8 mouse cellular contexts compared by ENCODE assay signal in genomic region chr16:25407204-25407886, GRCm38 (mm10).
DNase-seq lines count a peak whose midpoint lies in the region; ATAC-seq and TF ChIP-seq lines count a peak whose summit lies in the region.

No protein-coding gene starts in this region.

- H3K4me2 ChIP-seq in neural tube, embryonic 13.5 days = peak overlapping the region; percentile 30

- H3K4me1 ChIP-seq in embryonic fibroblast, embryonic 13.5 days (ENCODE audit: control insufficient read depth, insufficient read depth, low read length) = peaks cover 11% of the 10 kb centered on the region
- peaks cover 13% of the 10 kb centered on the region for H3K4me1 ChIP-seq in limb, embryonic 10.5 days
- peaks cover 15% of the 10 kb centered on the region for H3K4me1 ChIP-seq in neural tube, embryonic 13.5 days (replicated peaks)

- peak overlapping the region; percentile 74 for H3K27ac ChIP-seq in embryonic fibroblast, embryonic 13.5 days (ENCODE audit: insufficient read depth, low read length)
- H3K27ac ChIP-seq in limb, embryonic 10.5 days = peak overlapping the region; percentile 66
- H3K27ac ChIP-seq in neural tube, embryonic 13.5 days (replicated peaks) = peak overlapping the region; percentile 67

- peak; percentile 15 for DNase-seq in kidney, adult 9 months
- no peak for DNase-seq in kidney, adult 11 months
- no peak for DNase-seq in limb, embryonic 10.5 days (ENCODE audit: low spot score)
- DNase-seq in urinary bladder, adult 2 months (ENCODE audit: low spot score) = no peak
- DNase-seq in cerebellum, adult 18-20 months = no peak

- no peak for TF ChIP-seq POLR2A in embryonic fibroblast, embryonic 13.5 days (IDR thresholded peaks at IDR 0.05; ENCODE audit: low read depth, low read length)

- H3K36me3 ChIP-seq in limb, embryonic 10.5 days = no peaks in the 10 kb centered on the region
- no peaks in the 10 kb centered on the region for H3K36me3 ChIP-seq in neural tube, embryonic 13.5 days

- WGBS in limb, embryonic 10.5 days = 56% methylated on average over 8 of the region's 8 CpGs
- 14% methylated on average over 8 of the region's 8 CpGs for WGBS in neural tube, embryonic 13.5 days

- no peak for TF ChIP-seq CTCF in embryonic fibroblast, embryonic 13.5 days (IDR thresholded peaks at IDR 0.05; ENCODE audit: borderline replicate concordance, insufficient read depth, low read length)

- H3K9me3 ChIP-seq in limb, embryonic 10.5 days (replicated peaks) = no peaks in the 10 kb centered on the region
- H3K9me3 ChIP-seq in neural tube, embryonic 13.5 days = no peaks in the 10 kb centered on the region

- H3K4me3 ChIP-seq in embryonic fibroblast, embryonic 13.5 days (ENCODE audit: insufficient read depth, low read length) = no peak overlapping the region
- H3K4me3 ChIP-seq in limb, embryonic 10.5 days = no peak overlapping the region
- no peak overlapping the region for H3K4me3 ChIP-seq in neural tube, embryonic 13.5 days

- ATAC-seq in neural tube, embryonic 13.5 days (ENCODE audit: low read depth) = peak; percentile 87
- ATAC-seq in monocyte, adult 5-6 weeks (replicated peaks; ENCODE audit: insufficient number of reproducible peaks, low FRiP score, low TSS enrichment, poor library complexity, severe bottlenecking) = no peak

- no peak overlapping the region for H3K9ac ChIP-seq in neural tube, embryonic 13.5 days

- H3K27me3 ChIP-seq in limb, embryonic 10.5 days (ENCODE audit: low read depth, poor library complexity, severe bottlenecking) = no peaks in the 10 kb centered on the region
- no peaks in the 10 kb centered on the region for H3K27me3 ChIP-seq in neural tube, embryonic 13.5 days
